Mouse (Mus musculus) cerebellum, adult 11-12 months (tissue): ENCODE results near the gene Csk.
A peak's percentile ranks its signal among the peaks of the same experiment; 100 is the strongest.

ENCODE experiments used
- DNase-seq: peaks from one replicate; pipeline ENCODE4 v3.0.0; 2022

Csk gene

GRCm38 (mm10) chr9:57637272-57637671 lies 16.2 kb downstream of the Csk start:
- DNase-seq, result no peak

GRCm38 (mm10) chr9:57633481-57634024 lies 19.9 kb downstream of the Csk start:
- DNase-seq, result no peak

- peak; percentile 70 for DNase-seq
Observed at GRCm38 (mm10) chr9:57629118-57629874, 24.1 kb downstream of the Csk start.

- no peak for DNase-seq
Observed at GRCm38 (mm10) chr9:57628717-57629116, 24.7 kb downstream of the Csk start.

GRCm38 (mm10) chr9:57627892-57628291 lies 25.5 kb downstream of the Csk start:
- no peak for DNase-seq

- DNase-seq, result no peak
Observed at GRCm38 (mm10) chr9:57627191-57627590, 26.2 kb downstream of the Csk start.

GRCm38 (mm10) chr9:57625674-57626500 lies 27.5 kb downstream of the Csk start:
- DNase-seq, result peak; percentile 47

- DNase-seq, result no peak
Observed at GRCm38 (mm10) chr9:57624295-57624694, 29.1 kb downstream of the Csk start.

GRCm38 (mm10) chr9:57620674-57621073 lies 32.8 kb downstream of the Csk start, which contains the start of gene Lman1l:
Gene Lman1l (minus strand): TSS chr9:57620774.
- no peak for DNase-seq

GRCm38 (mm10) chr9:57618854-57619253 lies 34.6 kb downstream of the Csk start:
- no peak for DNase-seq

GRCm38 (mm10) chr9:57617556-57618169 lies 35.8 kb downstream of the Csk start:
- DNase-seq, result no peak

- DNase-seq, result no peak
Observed at GRCm38 (mm10) chr9:57614786-57615185, 38.6 kb downstream of the Csk start.

GRCm38 (mm10) chr9:57613975-57614374 lies 39.5 kb downstream of the Csk start:
- no peak for DNase-seq

GRCm38 (mm10) chr9:57612587-57612986 lies 40.8 kb downstream of the Csk start:
- DNase-seq, result no peak

GRCm38 (mm10) chr9:57610359-57610826 lies 43.0 kb downstream of the Csk start:
- peak; percentile 56 for DNase-seq

- no peak for DNase-seq
Observed at GRCm38 (mm10) chr9:57609803-57610202, 43.6 kb downstream of the Csk start.

- no peak for DNase-seq
Observed at GRCm38 (mm10) chr9:57606139-57606851, 47.1 kb downstream of the Csk start, which contains the start of gene Cplx3. Gene Cplx3 (minus strand): TSS chr9:57606281.

GRCm38 (mm10) chr9:57605503-57605902 lies 47.9 kb downstream of the Csk start:
- DNase-seq, result no peak

- no peak for DNase-seq
Observed at GRCm38 (mm10) chr9:57604875-57605274, 48.6 kb downstream of the Csk start.

- no peak for DNase-seq
Observed at GRCm38 (mm10) chr9:57602098-57602497, 51.3 kb downstream of the Csk start.

GRCm38 (mm10) chr9:57601353-57601706 lies 52.1 kb downstream of the Csk start:
- DNase-seq, result no peak

GRCm38 (mm10) chr9:57600620-57601352 lies 52.6 kb downstream of the Csk start:
- DNase-seq, result no peak
